Mouse (Mus musculus): Measurements from ENCODE around the gene Sephs1. TPM values are rescaled to one million over a fixed set of nuclear protein-coding genes. Genes with fewer than 3 reads are reported as not detected.

The Sephs1 gene
- 21.3 and 21.5 TPM in 2 replicates for polyA plus RNA-seq (2015; fragmentation: Nextera tagmentation; extraction: Ambion mirVana)

DNA sequence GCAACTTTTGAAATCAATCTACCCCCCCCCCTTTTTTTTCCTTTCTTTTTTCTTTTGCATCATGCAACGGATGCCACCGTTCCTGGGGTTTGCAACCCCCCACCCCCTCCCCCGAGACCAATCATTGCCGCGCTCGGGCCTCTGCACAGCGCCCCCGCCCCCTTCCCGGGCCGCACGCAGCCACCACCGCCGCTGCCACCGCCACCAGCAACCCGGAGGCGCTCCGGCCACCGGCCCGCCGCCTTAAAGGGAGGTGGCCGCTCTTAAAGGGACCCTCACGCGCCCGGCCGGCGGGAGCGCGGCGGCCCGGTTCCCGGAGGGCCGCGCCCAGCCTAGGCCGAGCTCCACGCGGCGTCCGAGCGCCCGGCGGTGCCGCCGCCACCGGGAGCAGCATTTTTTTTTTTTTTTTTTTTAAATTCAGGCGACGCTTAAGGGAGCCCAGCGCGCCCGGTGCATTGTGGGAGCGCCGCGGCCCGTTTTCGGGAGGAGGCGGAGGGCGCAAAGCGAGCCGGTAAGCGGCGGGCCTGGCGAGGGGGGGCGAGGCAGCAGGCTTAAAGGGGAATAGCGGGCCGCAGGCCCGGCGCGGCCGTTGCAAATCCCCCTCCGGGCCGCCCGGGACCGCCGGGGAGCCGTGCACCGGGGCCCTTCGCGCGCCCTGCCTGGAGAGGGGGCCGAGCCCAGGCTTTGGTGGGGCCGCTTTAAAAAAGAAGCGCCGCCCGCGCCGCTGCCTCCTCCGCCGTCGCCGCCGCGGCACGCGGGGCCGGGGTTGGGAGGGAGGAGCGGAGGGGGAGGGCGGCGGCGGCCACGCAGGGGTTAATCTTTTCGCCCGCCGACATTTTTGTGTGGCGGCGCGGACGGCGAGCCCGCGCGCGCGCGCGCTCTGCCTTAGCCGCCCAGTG lies at the start of gene Sephs1:
TSS of gene Sephs1 (plus strand) at position 215 of the 899 bp plus-strand sequence.

GRCm38 (mm10) chr2:4918860-4919739 lies 37.7 kb downstream of the Sephs1 start, which contains the start of gene Phyh:
Phyh (plus strand) TSS chr2:4919019.

Other genes starting within 250 kb of the Sephs1 start
- gene Prpf18, start 229.5 kb upstream of the Sephs1 start, polyA plus RNA-seq (2015; fragmentation: Nextera tagmentation; extraction: Ambion mirVana), result 24.4 and 27.3 TPM in 2 replicates
- gene Bend7, start 163.7 kb upstream of the Sephs1 start, polyA plus RNA-seq (2015; fragmentation: Nextera tagmentation; extraction: Ambion mirVana), result 1.2 and 1.3 TPM in 2 replicates
- gene Phyh, start 37.5 kb downstream of the Sephs1 start, polyA plus RNA-seq (2015; fragmentation: Nextera tagmentation; extraction: Ambion mirVana), result 46.5 and 48.1 TPM in 2 replicates
- 1.7 TPM in 1 of 2 replicates, not detected in the other for gene Ucma, start 94.6 kb downstream of the Sephs1 start, polyA plus RNA-seq (2015; fragmentation: Nextera tagmentation; extraction: Ambion mirVana)
- 2.3 and 2.8 TPM in 2 replicates for gene Mcm10, start 131.2 kb downstream of the Sephs1 start, polyA plus RNA-seq (2015; fragmentation: Nextera tagmentation; extraction: Ambion mirVana)
- gene Optn, start 182.5 kb downstream of the Sephs1 start, polyA plus RNA-seq (2015; fragmentation: Nextera tagmentation; extraction: Ambion mirVana), result 7.9 and 14.0 TPM in 2 replicates